Mouse (Mus musculus): Measurements from ENCODE around the gene Rab3il1. TPM values are rescaled to one million over a fixed set of nuclear protein-coding genes. Genes with fewer than 3 reads are reported as not detected.

The Rab3il1 gene
- total and polyA plus RNA-seq, 3 experiments = 1.0 to 1.4 TPM; not detected in 1

DNA sequence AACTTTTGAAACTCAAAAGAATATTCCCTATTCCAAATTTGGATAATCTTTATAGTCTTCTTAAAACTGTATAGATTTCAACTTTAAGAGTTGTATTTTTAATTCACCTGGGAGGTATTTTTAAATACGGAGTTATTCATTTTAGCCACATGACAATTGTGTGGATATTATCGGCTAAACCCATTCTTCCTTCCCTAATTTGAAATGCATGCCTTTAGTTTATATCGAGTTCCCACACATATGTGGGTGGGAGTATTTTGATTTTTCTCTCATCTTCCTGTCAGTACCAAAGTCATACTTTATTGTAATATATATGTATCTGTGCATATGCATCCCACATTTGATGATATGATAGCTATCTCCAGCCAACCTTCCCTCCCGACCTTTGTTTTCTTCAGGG is 21.2 kb upstream of the Rab3il1 start, which contains the start of gene Fth1 (continued):
- TF ChIP-seq TCF12 (IDR thresholded peaks at IDR 0.05; ENCODE audit: low read depth, low read length) (peak; percentile 70), POLR2AphosphoS5 (IDR thresholded peaks at IDR 0.05; ENCODE audit: borderline replicate concordance, low read depth, low read length) (no peak), GABPA (IDR thresholded peaks at IDR 0.05; ENCODE audit: low read depth, low read length) (no peak), ZC3H11A (IDR thresholded peaks at IDR 0.05; ENCODE audit: low read depth, low read length) (no peak), MAX (IDR thresholded peaks at IDR 0.05; ENCODE audit: low read length) (no peak; the same call in 1 of the 2 replicates), SIN3A (IDR thresholded peaks at IDR 0.05; ENCODE audit: low read length) (peak; percentile 65), GATA1 (IDR thresholded peaks at IDR 0.05; ENCODE audit: low read depth, low read length) (peak; percentile 66), RAD21 (IDR thresholded peaks at IDR 0.05; ENCODE audit: low read depth, low read length) (no peak), SMC3 (IDR thresholded peaks at IDR 0.05; ENCODE audit: low read depth, low read length) (no peak), MAZ (IDR thresholded peaks at IDR 0.05; ENCODE audit: low read depth, low read length) (no peak), TBP (IDR thresholded peaks at IDR 0.05; ENCODE audit: low read depth, low read length) (no peak), CHD2 (IDR thresholded peaks at IDR 0.05; ENCODE audit: low read length) (no peak), MAFK (IDR thresholded peaks at IDR 0.05; ENCODE audit: borderline replicate concordance, low read depth, low read length) (no peak), JUND (IDR thresholded peaks at IDR 0.05; ENCODE audit: low read depth, low read length) (no peak), USF1 (IDR thresholded peaks at IDR 0.05; ENCODE audit: low read depth, low read length) (peak; percentile 56; the same call in 1 of the 2 replicates)

DNA sequence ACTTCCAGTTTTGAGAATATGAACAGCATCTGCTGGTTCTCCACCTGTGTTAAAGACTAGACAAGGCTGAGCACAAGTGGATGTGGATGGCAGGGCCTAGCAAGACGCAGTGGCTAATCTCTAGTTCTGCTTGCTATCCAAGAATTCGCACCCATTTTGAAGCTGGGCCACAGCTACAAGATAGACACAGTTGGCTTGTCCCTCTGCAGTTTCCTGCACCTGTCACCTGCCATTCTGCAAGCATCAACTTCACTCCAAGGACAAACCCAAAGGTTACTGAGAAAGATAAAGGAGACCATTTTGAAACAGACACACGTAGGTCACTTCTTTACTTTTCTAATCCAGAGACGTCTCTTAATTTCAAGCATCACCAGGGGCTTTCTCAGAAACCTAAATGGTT is 19.8 kb upstream of the Rab3il1 start:
- Histone ChIP-seq H3K27ac (ENCODE audit: control insufficient read depth, low read depth, low read length) (peak overlapping the region; percentile 84), H3K4me3 (ENCODE audit: control insufficient read depth in 1 of 2, insufficient read depth in 1 of 2, low read depth in 2 of 2, low read length in 2 of 2) (peak overlapping the region; percentile 60 to 67), H3K36me3 (ENCODE audit: control insufficient read depth in 1 of 2, insufficient read depth in 2 of 2, low read length in 2 of 2) (peaks cover 14 to 53% of the 10 kb centered on the region in 2 experiments), H3K27me3 (ENCODE audit: control insufficient read depth in 1 of 2, insufficient read depth in 2 of 2, low read length in 2 of 2) (no peaks in the 10 kb centered on the region), H3K4me1 (ENCODE audit: control insufficient read depth in 1 of 2, insufficient read depth in 2 of 2, low read length in 2 of 2) (peaks cover 36 to 40% of the 10 kb centered on the region in 2 experiments), H3K9me3 (replicated peaks; ENCODE audit: insufficient read depth, low read length) (no peaks in the 10 kb centered on the region), H3K9ac (ENCODE audit: control insufficient read depth, low read depth, low read length, poor library complexity, severe bottlenecking) (peak overlapping the region; percentile 82), H3K79me2 (ENCODE audit: control insufficient read depth, insufficient read depth, low read length, poor library complexity) (peaks cover 25% of the 10 kb centered on the region)
- DNase-seq (ENCODE audit: low read depth, low spot score) = peak; percentile 59
- TF ChIP-seq ETS1 (IDR thresholded peaks at IDR 0.05; ENCODE audit: low read depth, low read length) (peak; percentile 30; the same call in 1 of the 2 replicates), MXI1 (IDR thresholded peaks at IDR 0.05; ENCODE audit: low read depth, low read length) (no peak)

DNA sequence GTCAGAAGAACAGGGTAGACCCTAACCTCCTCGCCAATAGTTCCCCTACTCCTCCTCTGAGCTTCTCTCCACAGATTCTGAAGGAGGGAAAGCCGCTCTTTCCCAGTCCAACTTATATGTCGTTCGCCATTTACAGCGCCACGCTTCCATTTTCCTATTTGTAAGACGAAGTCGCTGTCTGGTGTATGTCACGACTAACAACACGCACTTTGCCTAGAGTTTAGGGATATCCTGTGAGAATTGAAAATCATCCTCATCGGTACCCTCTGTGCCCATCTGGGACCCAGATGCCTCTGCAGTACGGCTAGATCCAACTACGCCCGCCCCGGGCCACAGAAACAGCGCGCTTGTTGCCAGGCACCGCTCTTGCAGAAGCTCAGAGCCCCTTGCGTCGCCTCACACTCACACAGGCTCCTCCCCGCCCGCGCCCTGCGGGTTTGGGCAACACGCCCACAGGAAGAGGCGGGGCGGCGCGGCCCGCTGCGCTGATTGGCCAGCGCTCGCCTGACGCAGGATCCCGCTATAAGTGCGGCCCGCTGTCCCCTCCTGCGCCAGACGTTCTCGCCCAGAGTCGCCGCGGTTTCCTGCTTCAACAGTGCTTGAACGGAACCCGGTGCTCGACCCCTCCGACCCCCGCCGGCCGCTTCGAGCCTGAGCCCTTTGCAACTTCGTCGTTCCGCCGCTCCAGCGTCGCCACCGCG is 19.2 kb upstream of the Rab3il1 start:
- peaks cover 36 to 40% of the 10 kb centered on the region in 2 experiments for H3K4me1 ChIP-seq (ENCODE audit: control insufficient read depth in 1 of 2, insufficient read depth in 2 of 2, low read length in 2 of 2)
- no peaks in the 10 kb centered on the region for H3K9me3 ChIP-seq (replicated peaks; ENCODE audit: insufficient read depth, low read length)
- H3K36me3 ChIP-seq (ENCODE audit: control insufficient read depth in 1 of 2, insufficient read depth in 2 of 2, low read length in 2 of 2) = peaks cover 14 to 53% of the 10 kb centered on the region in 2 experiments
- H3K79me2 ChIP-seq (ENCODE audit: control insufficient read depth, insufficient read depth, low read length, poor library complexity) = peaks cover 25% of the 10 kb centered on the region
- H3K27me3 ChIP-seq (ENCODE audit: control insufficient read depth in 1 of 2, insufficient read depth in 2 of 2, low read length in 2 of 2) = no peaks in the 10 kb centered on the region
- H3K9ac ChIP-seq (ENCODE audit: control insufficient read depth, low read depth, low read length, poor library complexity, severe bottlenecking) = peak overlapping the region; percentile 97
- peak overlapping the region; percentile 90 to 96 for H3K4me3 ChIP-seq (ENCODE audit: control insufficient read depth in 1 of 2, insufficient read depth in 1 of 2, low read depth in 2 of 2, low read length in 2 of 2)
- peak overlapping the region; percentile 96 for H3K27ac ChIP-seq (ENCODE audit: control insufficient read depth, low read depth, low read length)
- peak; percentile 98 for DNase-seq (ENCODE audit: low read depth, low spot score)
- peak; percentile 78 for TF ChIP-seq MAX (IDR thresholded peaks at IDR 0.05; ENCODE audit: low read length)
- TF ChIP-seq USF2 (IDR thresholded peaks at IDR 0.05; ENCODE audit: borderline replicate concordance in 1 of 2, insufficient read depth in 1 of 2, low read depth in 1 of 2, low read length in 2 of 2) = no peak
- TF ChIP-seq EP300 (IDR thresholded peaks at IDR 0.05; ENCODE audit: low read depth in 1 of 2, low read length in 2 of 2) = no peak; a peak in 2 of 4 replicates
- TF ChIP-seq RAD21 (IDR thresholded peaks at IDR 0.05; ENCODE audit: low read depth, low read length) = no peak
- TF ChIP-seq NELFE (IDR thresholded peaks at IDR 0.05; ENCODE audit: low read depth, low read length) = peak; percentile 100
- TF ChIP-seq POLR2AphosphoS5 (IDR thresholded peaks at IDR 0.05; ENCODE audit: borderline replicate concordance, low read depth, low read length) = no peak; the same call in 1 of the 2 replicates
- peak; percentile 81; the same call in 1 of the 2 replicates for TF ChIP-seq SIN3A (IDR thresholded peaks at IDR 0.05; ENCODE audit: low read length)
- TF ChIP-seq UBTF (IDR thresholded peaks at IDR 0.05; ENCODE audit: borderline replicate concordance, insufficient read depth, low read depth, low read length) = no peak
- TF ChIP-seq ZC3H11A (IDR thresholded peaks at IDR 0.05; ENCODE audit: low read depth, low read length) = no peak
- TF ChIP-seq POLR2A (IDR thresholded peaks at IDR 0.05; ENCODE audit: control insufficient read depth in 1 of 2, insufficient read depth in 1 of 2, low read depth in 1 of 2, low read length in 2 of 2, poor library complexity in 1 of 2) = peak; percentile 97 to 98
- TF ChIP-seq JUND (IDR thresholded peaks at IDR 0.05; ENCODE audit: low read depth, low read length) = peak; percentile 50; the same call in 1 of the 2 replicates
- peak; percentile 57; the same call in 1 of the 2 replicates for TF ChIP-seq ELF1 (IDR thresholded peaks at IDR 0.05; ENCODE audit: low read depth, low read length)
- no peak for TF ChIP-seq GATA1 (IDR thresholded peaks at IDR 0.05; ENCODE audit: low read depth, low read length)
- TF ChIP-seq TAL1 (IDR thresholded peaks at IDR 0.05; ENCODE audit: low read length) = no peak
- TF ChIP-seq TCF12 (IDR thresholded peaks at IDR 0.05; ENCODE audit: low read depth, low read length) = peak; percentile 75
- peak; percentile 75 for TF ChIP-seq HCFC1 (IDR thresholded peaks at IDR 0.05; ENCODE audit: low read depth, low read length)
- TF ChIP-seq ETS1 (IDR thresholded peaks at IDR 0.05; ENCODE audit: low read depth, low read length) = no peak; the same call in none of the 2 replicates
- peak; percentile 100 for TF ChIP-seq ZMIZ1 (IDR thresholded peaks at IDR 0.05; ENCODE audit: low read depth, low read length)

All from MEL (cell line).